Mouse (Mus musculus): Measurements from ENCODE around the gene Ing1. TPM values are rescaled to one million over a fixed set of nuclear protein-coding genes. Genes with fewer than 3 reads are reported as not detected.
"Not testable (repeated sequence)": the region's sequence is repeated elsewhere in the genome, so short reads cannot be mapped to it uniquely, and the experiment has no call there.

The Ing1 gene
- polyA plus RNA-seq, 1 experiment from 2014 or later, result 47.9 TPM

GRCm38 (mm10) chr8:11552390-11552789, 3.0 kb upstream of the Ing1 start:
- 86% methylated on average over 10 of the region's 10 CpGs for WGBS
- H3K27me3 ChIP-seq (replicated peaks), result no peaks in the 10 kb centered on the region
- ATAC-seq (replicated peaks), result no peak
- H3K27ac ChIP-seq, result no peak overlapping the region
- no peaks in the 10 kb centered on the region for H3K9me3 ChIP-seq
- no peak overlapping the region for H3K4me2 ChIP-seq
- H3K36me3 ChIP-seq (replicated peaks), result no peaks in the 10 kb centered on the region
- peaks cover 26% of the 10 kb centered on the region for H3K4me1 ChIP-seq
- no peak overlapping the region for H3K4me3 ChIP-seq
- H3K9ac ChIP-seq, result no peak overlapping the region

- peak overlapping the region; percentile 87 for H3K9ac ChIP-seq
- H3K4me2 ChIP-seq, result peak overlapping the region; percentile 74
- H3K4me3 ChIP-seq, result peak overlapping the region; percentile 93
- peaks cover 35% of the 10 kb centered on the region for H3K4me1 ChIP-seq
- H3K9me3 ChIP-seq, result no peaks in the 10 kb centered on the region
- H3K36me3 ChIP-seq (replicated peaks), result no peaks in the 10 kb centered on the region
- ATAC-seq (replicated peaks), result peak; percentile 92
- WGBS, result under 1% methylated on average over 103 of the region's 103 CpGs
- peak overlapping the region; percentile 100 for H3K27ac ChIP-seq
- H3K27me3 ChIP-seq (replicated peaks), result no peaks in the 10 kb centered on the region
These were observed 585 bp downstream of the Ing1 start for GRCm38 (mm10) chr8:11555720-11556591.

GRCm38 (mm10) chr8:11556691-11557423, 1.5 kb downstream of the Ing1 start:
- no peak for ATAC-seq (replicated peaks)
- H3K4me3 ChIP-seq, result peak overlapping the region; percentile 93
- peak overlapping the region; percentile 77 for H3K9ac ChIP-seq
- peak overlapping the region; percentile 74 for H3K4me2 ChIP-seq
- H3K9me3 ChIP-seq, result no peaks in the 10 kb centered on the region
- H3K4me1 ChIP-seq, result peaks cover 34% of the 10 kb centered on the region
- no peaks in the 10 kb centered on the region for H3K27me3 ChIP-seq (replicated peaks)
- H3K27ac ChIP-seq, result peak overlapping the region; percentile 100
- WGBS, result under 1% methylated on average over 85 of the region's 85 CpGs
- H3K36me3 ChIP-seq (replicated peaks), result peaks cover 6% of the 10 kb centered on the region; the same call in 1 of the 2 replicates

DNA sequence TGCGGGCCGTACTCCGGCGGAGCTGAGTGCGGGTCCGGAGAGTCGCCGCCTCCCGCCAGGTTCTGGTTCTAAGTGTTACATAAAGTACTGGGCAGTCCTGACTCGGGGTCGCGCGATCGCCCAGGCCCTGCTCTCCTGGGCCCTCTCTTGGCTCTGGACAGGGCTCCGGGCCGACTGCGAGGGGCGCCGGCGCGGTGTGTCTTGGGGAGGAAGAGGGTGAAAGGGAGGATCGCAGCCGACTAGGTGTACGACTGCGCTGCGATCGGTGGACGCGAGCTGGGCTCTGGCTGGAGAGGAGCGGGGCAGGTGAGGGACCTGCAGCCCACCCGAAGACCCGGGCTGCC, 2.0 kb downstream of the Ing1 start:
- WGBS, result 1% methylated on average over 31 of the region's 32 CpGs
- ATAC-seq (replicated peaks), result no peak
- Histone ChIP-seq H3K9me3 (no peaks in the 10 kb centered on the region), H3K27me3 (replicated peaks) (no peaks in the 10 kb centered on the region), H3K9ac (peak overlapping the region; percentile 77), H3K27ac (peak overlapping the region; percentile 100), H3K36me3 (replicated peaks) (peaks cover 8% of the 10 kb centered on the region; the same call in 1 of the 2 replicates), H3K4me3 (peak overlapping the region; percentile 93), H3K4me2 (peak overlapping the region; percentile 74), H3K4me1 (peaks cover 34% of the 10 kb centered on the region)

DNA sequence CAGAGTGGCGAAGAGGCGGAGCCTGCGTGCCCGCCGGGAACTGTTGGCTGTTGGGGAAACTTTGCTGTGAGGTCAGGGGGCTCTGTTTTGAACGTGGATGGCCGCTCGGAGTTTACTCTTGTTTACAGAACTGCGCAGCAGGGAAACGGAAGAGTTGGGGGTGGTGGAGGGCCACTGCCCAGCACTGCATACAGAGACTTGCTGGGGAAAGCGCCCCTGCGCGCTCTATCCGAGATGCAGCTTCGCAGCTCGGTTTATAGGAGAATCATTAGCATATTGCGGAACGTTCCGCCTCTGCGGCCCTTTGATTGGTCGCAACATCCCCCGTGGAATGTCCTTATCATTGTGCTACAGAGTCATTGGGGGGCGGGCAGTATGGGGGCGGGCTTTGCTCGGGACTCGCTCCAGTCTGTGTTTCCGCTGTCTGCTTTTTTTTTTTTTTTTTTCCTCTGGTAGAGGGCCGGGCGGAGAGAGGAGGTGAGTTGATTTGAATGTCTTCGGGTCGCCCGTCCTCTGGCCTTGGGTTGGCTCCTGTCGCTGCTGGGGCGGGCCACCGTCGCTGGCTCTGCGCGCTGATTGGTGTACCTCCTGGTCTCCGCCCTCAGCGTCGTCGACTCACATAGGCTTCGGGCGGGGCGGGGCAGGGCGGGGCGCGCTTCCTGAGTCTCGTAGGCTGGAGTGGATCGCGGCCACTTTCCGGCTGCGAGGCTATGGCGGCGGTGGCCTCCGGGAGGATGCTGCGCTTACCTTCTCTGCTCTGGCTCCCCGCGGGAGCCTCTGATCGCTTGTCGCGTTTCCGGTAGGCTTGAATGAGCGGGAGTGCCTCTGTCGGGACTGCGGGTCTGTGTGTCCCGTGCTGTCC, 2.6 kb downstream of the Ing1 start:
- no peaks in the 10 kb centered on the region for H3K9me3 ChIP-seq
- H3K36me3 ChIP-seq (replicated peaks), result peaks cover 8% of the 10 kb centered on the region; the same call in 1 of the 2 replicates
- H3K4me1 ChIP-seq, result peaks cover 34% of the 10 kb centered on the region
- peak overlapping the region; percentile 74 for H3K4me2 ChIP-seq
- H3K27ac ChIP-seq, result peak overlapping the region; percentile 100
- peak overlapping the region; percentile 93 for H3K4me3 ChIP-seq
- peak overlapping the region; percentile 77 for H3K9ac ChIP-seq
- peak; percentile 80 for ATAC-seq (replicated peaks)
- no peaks in the 10 kb centered on the region for H3K27me3 ChIP-seq (replicated peaks)
- under 1% methylated on average over 66 of the region's 67 CpGs for WGBS

GRCm38 (mm10) chr8:11559511-11559910, 4.1 kb downstream of the Ing1 start:
- no peak overlapping the region for H3K4me3 ChIP-seq
- ATAC-seq (replicated peaks), result no peak

GRCm38 (mm10) chr8:11560220-11560619, 4.8 kb downstream of the Ing1 start:
- ATAC-seq (replicated peaks), result no peak
- no peaks in the 10 kb centered on the region for H3K27me3 ChIP-seq (replicated peaks)
- 81% methylated on average over 9 of the region's 9 CpGs for WGBS

More at GRCm38 (mm10) chr8:11559511-11559910, 4.1 kb downstream of the Ing1 start:
- Histone ChIP-seq H3K9me3 (no peaks in the 10 kb centered on the region), H3K4me2 (peak overlapping the region; percentile 74; the same call in 1 of the 2 replicates), H3K36me3 (replicated peaks) (peaks cover 18% of the 10 kb centered on the region), H3K9ac (no peak overlapping the region), H3K27me3 (replicated peaks) (no peaks in the 10 kb centered on the region), H3K4me1 (peaks cover 23% of the 10 kb centered on the region), H3K27ac (no peak overlapping the region)
- WGBS, result 75% methylated on average over 3 of the region's 3 CpGs

GRCm38 (mm10) chr8:11564236-11564635, 8.9 kb downstream of the Ing1 start:
- H3K27ac ChIP-seq, result no peak overlapping the region
- no peak overlapping the region for H3K4me3 ChIP-seq
- H3K36me3 ChIP-seq (replicated peaks), result peaks cover 24% of the 10 kb centered on the region
- H3K9ac ChIP-seq, result no peak overlapping the region
- ATAC-seq (replicated peaks), result no peak
- no peaks in the 10 kb centered on the region for H3K27me3 ChIP-seq (replicated peaks)
- H3K4me1 ChIP-seq, result peaks cover 13% of the 10 kb centered on the region
- no peak overlapping the region for H3K4me2 ChIP-seq
- WGBS, result 79% methylated on average over 5 of the region's 5 CpGs
- H3K9me3 ChIP-seq, result no peaks in the 10 kb centered on the region

More at GRCm38 (mm10) chr8:11560220-11560619, 4.8 kb downstream of the Ing1 start:
- Histone ChIP-seq H3K9ac (no peak overlapping the region), H3K9me3 (no peaks in the 10 kb centered on the region), H3K4me2 (no peak overlapping the region), H3K27ac (no peak overlapping the region), H3K4me1 (peaks cover 21% of the 10 kb centered on the region), H3K4me3 (no peak overlapping the region), H3K36me3 (replicated peaks) (peaks cover 21% of the 10 kb centered on the region)

- ATAC-seq (replicated peaks), result no peak
- no peak overlapping the region for H3K4me2 ChIP-seq
- no peak overlapping the region for H3K4me3 ChIP-seq
- H3K27me3 ChIP-seq (replicated peaks), result no peaks in the 10 kb centered on the region
- no peaks in the 10 kb centered on the region for H3K9me3 ChIP-seq
- H3K4me1 ChIP-seq, result peaks cover 8% of the 10 kb centered on the region
- no peak overlapping the region for H3K27ac ChIP-seq
- WGBS, result 94% methylated on average over 7 of the region's 7 CpGs
- H3K36me3 ChIP-seq (replicated peaks), result peaks cover 24% of the 10 kb centered on the region
- no peak overlapping the region for H3K9ac ChIP-seq
These were observed 9.3 kb downstream of the Ing1 start for GRCm38 (mm10) chr8:11564721-11565120.

DNA sequence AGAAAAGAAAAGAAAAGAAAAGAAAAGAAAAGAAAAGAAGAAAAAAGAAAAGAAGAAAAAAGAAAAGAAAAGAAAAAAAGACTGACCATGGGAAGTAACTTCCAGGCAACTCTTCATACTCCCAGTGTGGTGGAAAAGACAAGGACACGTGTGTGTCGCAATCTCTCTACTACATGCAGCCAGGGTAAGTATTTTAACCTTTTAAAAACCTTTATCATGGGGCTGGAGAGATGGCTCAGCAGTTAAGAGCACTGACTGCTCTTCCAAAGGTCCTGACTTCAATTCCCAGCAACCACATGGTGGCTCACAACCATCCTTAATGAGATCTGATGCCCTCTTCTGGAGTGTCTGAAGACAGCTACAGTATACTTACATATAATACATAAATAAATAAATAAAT, 12.8 kb downstream of the Ing1 start:
- not testable (repeated sequence) for H3K27ac ChIP-seq; ATAC-seq (replicated peaks); H3K4me1 ChIP-seq; H3K9ac ChIP-seq; H3K9me3 ChIP-seq; H3K27me3 ChIP-seq (replicated peaks); H3K4me2 ChIP-seq; H3K4me3 ChIP-seq
- H3K36me3 ChIP-seq (replicated peaks), result peaks cover 15% of the 10 kb centered on the region
- whole genome bisulfite sequencing, result 91% methylated on average over 2 of the region's 2 CpGs

DNA sequence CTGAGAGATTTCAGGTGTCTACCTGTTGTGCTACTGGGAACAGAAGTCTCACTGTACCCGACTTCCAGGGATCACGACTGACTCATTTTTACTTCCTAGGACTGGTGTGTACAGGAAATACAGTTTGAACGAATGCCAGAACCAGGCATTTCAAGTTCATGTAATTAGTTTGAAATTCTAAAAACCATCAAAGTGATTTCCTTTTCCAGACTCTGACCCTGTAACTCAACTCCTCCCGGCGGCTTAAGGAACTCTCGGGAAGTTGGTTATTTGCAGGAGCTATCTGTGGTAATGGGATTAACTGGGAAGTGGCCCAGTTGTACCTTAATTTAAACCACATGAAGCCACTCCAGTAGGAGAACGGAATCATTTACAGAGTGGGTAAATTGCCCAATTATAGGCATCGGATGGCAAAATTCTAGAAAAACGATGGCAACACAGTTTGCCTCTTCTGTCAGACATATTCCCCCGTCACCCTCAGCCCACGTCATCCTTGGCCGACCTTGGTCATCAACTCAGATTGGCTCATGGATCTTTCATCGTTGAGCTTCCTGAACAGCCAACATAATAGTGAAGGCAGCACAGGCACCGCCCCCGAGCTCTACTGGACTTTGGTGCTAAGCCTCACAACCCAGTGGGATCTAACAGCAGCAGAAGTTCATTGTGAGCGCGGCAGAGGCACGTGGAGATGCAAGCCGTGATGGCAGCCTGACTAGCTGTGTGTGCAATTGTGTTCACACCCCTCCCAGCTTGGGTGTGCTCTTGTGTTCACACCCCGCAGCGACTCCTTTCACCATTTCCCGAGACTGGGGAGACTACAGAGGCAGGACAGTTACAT, 14.1 kb downstream of the Ing1 start:
- no peak overlapping the region for H3K4me3 ChIP-seq
- no peak for ATAC-seq (replicated peaks)
- no peak overlapping the region for H3K27ac ChIP-seq
- WGBS, result 87% methylated on average over 22 of the region's 22 CpGs
- no peaks in the 10 kb centered on the region for H3K9me3 ChIP-seq
- peaks cover 6% of the 10 kb centered on the region for H3K36me3 ChIP-seq (replicated peaks)
- H3K4me2 ChIP-seq, result no peak overlapping the region
- no peaks in the 10 kb centered on the region for H3K27me3 ChIP-seq (replicated peaks)
- H3K9ac ChIP-seq, result no peak overlapping the region
- H3K4me1 ChIP-seq, result no peaks in the 10 kb centered on the region

Data from midbrain, embryonic 15.5 days (tissue).